Mouse (Mus musculus) brain, adult 10 weeks (tissue): Measurements from ENCODE around the gene Coa5. TPM values are rescaled to one million over a fixed set of nuclear protein-coding genes. Genes with fewer than 3 reads are reported as not detected.

Source experiments
- polyA plus RNA-seq: library from polyadenylated mRNA; stranded (reverse); fragments of 350-450 nt; fragmentation: Illumina TruSeq; extraction: RNeasy Lipid Tissue Mini Kit (QIAGEN cat#74804); gene quantifications from one replicate; pipeline ENCODE4 v1.2.3, GENCODE M21; 2015; ENCODE audit warnings: low read depth, low replicate concordance

Gene Coa5
- 59.6 TPM for polyA plus RNA-seq

GRCm38 (mm10) chr1:37429366-37430296 is at the start of gene Coa5, which contains the start of gene Unc50:
TSS of gene Coa5 (minus strand) at chr1:37430103.
TSS of gene Unc50 (plus strand) at chr1:37430139.

Other genes starting within 250 kb of the Coa5 start
- gene Cnga3, start 215.7 kb downstream of the Coa5 start, polyA plus RNA-seq: not detected
- gene Inpp4a, start 130.2 kb downstream of the Coa5 start, polyA plus RNA-seq: 65.2 TPM
- 85.6 TPM for gene Unc50, start within 50 bp of the Coa5 start, polyA plus RNA-seq
- gene Mgat4a, start 110.9 kb upstream of the Coa5 start, polyA plus RNA-seq: 14.2 TPM